Mouse (Mus musculus): ENCODE data around the gene Ubl7. TPM values are rescaled to one million over a fixed set of nuclear protein-coding genes. Genes with fewer than 3 reads are reported as not detected.

The Ubl7 gene
- total and polyA plus RNA-seq, 2 experiments from 2014 or later, result 81.7 to 155 TPM

GRCm38 (mm10) chr9:57939431-57940348 lies 28.9 kb downstream of the Ubl7 start, which contains the start of gene Sema7a:
Sema7a (plus strand) TSS chr9:57940112.
- H3K9ac ChIP-seq, result peak within 1 kb of the TSS; percentile 90
- no peaks in the 10 kb centered on the region for H3K27me3 ChIP-seq (ENCODE audit: insufficient read depth, low read length)
- peak within 1 kb of the TSS; percentile 96 for H3K27ac ChIP-seq (ENCODE audit: low read depth, low read length)
- ATAC-seq, result peak; percentile 85
- H3K4me3 ChIP-seq (ENCODE audit: low read depth, low read length), result peak within 1 kb of the TSS; percentile 93
- TF ChIP-seq CTCF (IDR thresholded peaks at IDR 0.05; ENCODE audit: low read depth), result peak; percentile 9
- WGBS, result 2% methylated on average over 58 of the region's 60 CpGs
- no peaks in the 10 kb centered on the region for H3K9me3 ChIP-seq (ENCODE audit: low read length)
- H3K4me1 ChIP-seq (ENCODE audit: insufficient read depth), result peaks cover 24% of the 10 kb centered on the region
- no peaks in the 10 kb centered on the region; the same call in 1 of the 2 replicates for H3K36me3 ChIP-seq (ENCODE audit: insufficient read depth)
- peak within 1 kb of the TSS; percentile 63 for H3K4me2 ChIP-seq (ENCODE audit: low read depth)
- DNase-seq, result peak; percentile 87

GRCm38 (mm10) chr9:57940349-57940794 lies 29.6 kb downstream of the Ubl7 start:
- H3K4me1 ChIP-seq (ENCODE audit: insufficient read depth), result peaks cover 24% of the 10 kb centered on the region
- peak overlapping the region; percentile 90 for H3K9ac ChIP-seq
- WGBS, result 2% methylated on average over 38 of the region's 44 CpGs
- TF ChIP-seq CTCF (IDR thresholded peaks at IDR 0.05; ENCODE audit: low read depth), result no peak
- H3K36me3 ChIP-seq (ENCODE audit: insufficient read depth), result no peaks in the 10 kb centered on the region; the same call in 1 of the 2 replicates
- no peaks in the 10 kb centered on the region for H3K27me3 ChIP-seq (ENCODE audit: insufficient read depth, low read length)
- peak; percentile 54 for ATAC-seq
- peak overlapping the region; percentile 96 for H3K27ac ChIP-seq (ENCODE audit: low read depth, low read length)
- peak overlapping the region; percentile 63 for H3K4me2 ChIP-seq (ENCODE audit: low read depth)
- peak overlapping the region; percentile 93 for H3K4me3 ChIP-seq (ENCODE audit: low read depth, low read length)
- H3K9me3 ChIP-seq (ENCODE audit: low read length), result no peaks in the 10 kb centered on the region
- peak; percentile 75 for DNase-seq

GRCm38 (mm10) chr9:57940861-57941638 lies 30.3 kb downstream of the Ubl7 start:
- H3K9me3 ChIP-seq (ENCODE audit: low read length), result no peaks in the 10 kb centered on the region
- H3K27me3 ChIP-seq (ENCODE audit: insufficient read depth, low read length), result no peaks in the 10 kb centered on the region
- peak overlapping the region; percentile 90 for H3K9ac ChIP-seq
- peak overlapping the region; percentile 96 for H3K27ac ChIP-seq (ENCODE audit: low read depth, low read length)
- no peaks in the 10 kb centered on the region; the same call in 1 of the 2 replicates for H3K36me3 ChIP-seq (ENCODE audit: insufficient read depth)
- 5% methylated on average over 26 of the region's 28 CpGs for WGBS
- peak; percentile 53 for TF ChIP-seq CTCF (IDR thresholded peaks at IDR 0.05; ENCODE audit: low read depth)
- H3K4me2 ChIP-seq (ENCODE audit: low read depth), result peak overlapping the region; percentile 63
- peaks cover 24% of the 10 kb centered on the region for H3K4me1 ChIP-seq (ENCODE audit: insufficient read depth)
- peak; percentile 63 for DNase-seq
- H3K4me3 ChIP-seq (ENCODE audit: low read depth, low read length), result peak overlapping the region; percentile 93
- ATAC-seq, result peak; percentile 14

- peaks cover 28% of the 10 kb centered on the region for H3K4me1 ChIP-seq (ENCODE audit: insufficient read depth)
- DNase-seq, result no peak
- 57% methylated on average over 2 of the region's 2 CpGs for WGBS
- peak overlapping the region; percentile 63 for H3K4me2 ChIP-seq (ENCODE audit: low read depth)
- H3K27ac ChIP-seq (ENCODE audit: low read depth, low read length), result no peak overlapping the region
- no peak for TF ChIP-seq CTCF (IDR thresholded peaks at IDR 0.05; ENCODE audit: low read depth)
- no peaks in the 10 kb centered on the region; the same call in 1 of the 2 replicates for H3K36me3 ChIP-seq (ENCODE audit: insufficient read depth)
- no peak for ATAC-seq
- H3K27me3 ChIP-seq (ENCODE audit: insufficient read depth, low read length), result no peaks in the 10 kb centered on the region
- peak overlapping the region; percentile 90 for H3K9ac ChIP-seq
- no peaks in the 10 kb centered on the region for H3K9me3 ChIP-seq (ENCODE audit: low read length)
- peak overlapping the region; percentile 93 for H3K4me3 ChIP-seq (ENCODE audit: low read depth, low read length)
Measured at GRCm38 (mm10) chr9:57942039-57942438, 31.3 kb downstream of the Ubl7 start.

DNA sequence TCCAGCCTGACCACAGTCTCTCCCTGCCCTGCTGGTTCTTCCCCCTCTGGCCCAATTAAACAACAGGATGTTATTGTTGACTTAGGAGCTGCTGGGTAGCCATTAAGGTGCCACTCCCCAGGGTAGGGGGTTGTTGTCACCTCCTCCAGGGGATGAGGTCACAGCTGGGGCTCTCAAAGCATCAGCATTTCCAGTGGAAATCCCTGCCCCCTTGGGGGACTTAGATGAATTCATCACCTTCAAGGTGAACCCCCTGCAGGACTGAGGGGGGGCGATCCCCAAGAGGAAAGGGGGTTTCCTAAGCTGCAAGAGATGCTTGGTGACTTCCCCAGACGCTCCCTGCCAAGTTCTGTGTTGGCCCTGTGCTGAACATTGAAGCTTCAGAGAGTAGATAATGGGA lies 32.3 kb downstream of the Ubl7 start:
- Histone ChIP-seq H3K9ac (no peak overlapping the region), H3K4me2 (ENCODE audit: low read depth) (peak overlapping the region; percentile 63), H3K4me1 (ENCODE audit: insufficient read depth) (peaks cover 23% of the 10 kb centered on the region)

GRCm38 (mm10) chr9:57944572-57944971 lies 33.8 kb downstream of the Ubl7 start:
- WGBS, result 31% methylated on average over 5 of the region's 5 CpGs
- H3K27me3 ChIP-seq (ENCODE audit: insufficient read depth, low read length), result no peaks in the 10 kb centered on the region
- H3K9ac ChIP-seq, result no peak overlapping the region
- H3K4me2 ChIP-seq (ENCODE audit: low read depth), result peak overlapping the region; percentile 5; the same call in 1 of the 2 replicates
- H3K4me1 ChIP-seq (ENCODE audit: insufficient read depth), result peaks cover 29% of the 10 kb centered on the region
- no peak overlapping the region for H3K27ac ChIP-seq (ENCODE audit: low read depth, low read length)
- peak; percentile 71 for TF ChIP-seq CTCF (IDR thresholded peaks at IDR 0.05; ENCODE audit: low read depth)
- DNase-seq, result peak; percentile 47
- no peak for ATAC-seq
- H3K36me3 ChIP-seq (ENCODE audit: insufficient read depth), result no peaks in the 10 kb centered on the region; the same call in 1 of the 2 replicates
- H3K9me3 ChIP-seq (ENCODE audit: low read length), result no peaks in the 10 kb centered on the region
- H3K4me3 ChIP-seq (ENCODE audit: low read depth, low read length), result no peak overlapping the region

More for the DNA sequence above, 32.3 kb downstream of the Ubl7 start:
- DNase-seq (no peak), ATAC-seq (no peak)
- no peaks in the 10 kb centered on the region; the same call in 1 of the 2 replicates for H3K36me3 ChIP-seq (ENCODE audit: insufficient read depth)
- no peaks in the 10 kb centered on the region for H3K27me3 ChIP-seq (ENCODE audit: insufficient read depth, low read length)
- H3K27ac ChIP-seq (ENCODE audit: low read depth, low read length), result no peak overlapping the region
- no peak for TF ChIP-seq CTCF (IDR thresholded peaks at IDR 0.05; ENCODE audit: low read depth)
- H3K9me3 ChIP-seq (ENCODE audit: low read length), result no peaks in the 10 kb centered on the region
- 39% methylated on average over 2 of the region's 2 CpGs for WGBS
- H3K4me3 ChIP-seq (ENCODE audit: low read depth, low read length), result peak overlapping the region; percentile 93; the same call in 1 of the 2 replicates
